Mouse (Mus musculus) megakaryocyte, embryonic 14.5 days (primary cell): ENCODE data around the gene Plod2.

Source experiments
- FLI1 ChIP-seq: IDR thresholded peaks from 2 replicates; pipeline ENCODE4 v1.6.1; 2012; ENCODE audit warnings: low read length, inconsistent platforms, mixed read lengths
- GATA1 ChIP-seq: IDR thresholded peaks from 3 replicates; pipeline ENCODE4 v1.6.1; 2012; ENCODE audit warnings: mixed read lengths, low read length, inconsistent platforms, borderline replicate concordance

DNA sequence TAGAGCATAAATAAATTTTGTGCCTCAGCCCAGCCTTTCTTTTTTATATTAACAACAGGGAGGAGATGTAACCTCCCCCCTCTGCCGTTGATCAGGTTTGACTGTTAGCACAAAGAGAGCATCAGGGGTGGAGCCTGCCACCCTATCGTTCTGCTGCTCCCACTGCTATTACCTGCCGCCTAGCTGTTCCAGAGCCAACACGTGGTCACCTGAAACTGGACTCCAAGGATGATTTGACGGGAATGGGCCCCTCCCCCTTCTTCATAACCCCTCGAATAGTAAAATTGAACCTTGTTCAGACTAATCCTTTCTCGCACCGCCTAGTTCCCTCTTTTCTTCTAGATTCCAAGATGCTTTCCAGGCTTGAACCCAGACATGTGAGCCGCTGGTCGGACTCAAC lies 21.3 kb upstream of the Plod2 start:
- TF ChIP-seq FLI1 (no peak), GATA1 (no peak)
